Mouse (Mus musculus) thymus, adult 2 months (tissue): Measurements from ENCODE around the gene Rab24. TPM values are rescaled to one million over a fixed set of nuclear protein-coding genes. Genes with fewer than 3 reads are reported as not detected.
A peak's percentile ranks its signal among the peaks of the same experiment; 100 is the strongest.

Source experiments
- DNase-seq: peaks from one replicate; pipeline ENCODE4 v3.0.0; 2021
- H3K27ac ChIP-seq: fragments of 200-500 bp; 2 replicates; pipeline ENCODE4 v1.5.1; 2012; ENCODE audit warnings: low read length, control low read depth; ENCODE audit not compliant: control insufficient read depth, insufficient read depth
- H3K27me3 ChIP-seq: fragments of 200-500 bp; 2 replicates; pipeline ENCODE4 v1.6.1; 2012; ENCODE audit warnings: mild to moderate bottlenecking, low read length, moderate library complexity, mixed read lengths; ENCODE audit not compliant: control insufficient read depth, insufficient read depth
- H3K36me3 ChIP-seq: fragments of 200-500 bp; 2 replicates; pipeline ENCODE4 v1.6.1; 2012; ENCODE audit warnings: mild to moderate bottlenecking, low read length, moderate library complexity; ENCODE audit not compliant: control insufficient read depth, insufficient read depth
- H3K4me1 ChIP-seq: fragments of 200-500 bp; replicated peaks from 2 replicates; pipeline ENCODE4 v1.6.1; 2012; ENCODE audit warnings: low read length; ENCODE audit not compliant: control insufficient read depth, insufficient read depth
- H3K4me3 ChIP-seq: fragments of 200-500 bp; 2 replicates; pipeline ENCODE4 v1.5.1; 2012; ENCODE audit warnings: mild to moderate bottlenecking, low read length, control low read depth, moderate library complexity; ENCODE audit not compliant: control insufficient read depth, insufficient read depth
- CTCF ChIP-seq: fragments of 200-500 bp; IDR thresholded peaks from 2 replicates; pipeline ENCODE4 v1.5.1; 2012; ENCODE audit warnings: mild to moderate bottlenecking, control low read depth, low read length, moderate library complexity, borderline replicate concordance; ENCODE audit not compliant: control insufficient read depth, poor library complexity, insufficient read depth; ENCODE audit errors: extremely low read depth
- POLR2A ChIP-seq: fragments of 200-500 bp; IDR thresholded peaks from 2 replicates; pipeline ENCODE4 v1.6.1; 2012; ENCODE audit warnings: mild to moderate bottlenecking, low read length, control low read depth, moderate library complexity; ENCODE audit not compliant: control insufficient read depth, poor library complexity, insufficient read depth; ENCODE audit errors: extremely low read depth
- WGBS: fragments of 180-500 bp; shearing (Covaris S2); methylation state at CpG from one replicate; pipeline ENCODE4 v1.1.7; 2018; 5-methylcytosine and 5-hydroxymethylcytosine counted together
- polyA plus RNA-seq: library from polyadenylated mRNA; depleted of rRNA; stranded (reverse); fragments of >200 nt; gene quantifications from 2 replicates; pipeline ENCODE4 v1.2.3, GENCODE M21; 2012

Rab24 gene
- polyA plus RNA-seq, 1 experiment: 119 TPM

DNA sequence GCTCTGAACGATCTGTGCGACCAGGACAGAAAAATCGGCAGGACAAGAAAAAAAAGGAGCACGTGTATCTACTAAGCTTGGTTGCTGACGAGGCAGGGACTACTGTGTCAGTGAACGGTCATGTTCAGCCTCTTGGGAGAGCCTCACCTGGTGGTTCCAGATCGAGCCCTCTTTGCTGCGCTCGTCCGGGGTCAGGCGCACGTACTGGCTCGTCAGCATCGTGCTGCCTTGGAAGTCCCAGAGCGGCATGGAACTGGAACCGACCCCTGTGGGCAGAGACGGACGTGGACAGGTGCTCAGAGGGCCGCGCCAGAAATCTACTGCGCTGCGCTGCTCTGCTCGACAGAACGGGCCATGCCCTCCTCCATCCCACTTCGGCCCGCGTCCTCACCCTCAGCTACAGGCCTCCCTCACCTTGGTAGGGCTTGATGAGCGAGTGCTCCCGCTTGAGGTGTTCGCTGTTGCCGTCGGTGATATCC, 40.3 kb upstream of the Rab24 start:
- Histone ChIP-seq H3K4me1 (peaks cover 11% of the 10 kb centered on the region), H3K27ac (peak overlapping the region; percentile 37; the same call in 1 of the 2 replicates), H3K27me3 (no peaks in the 10 kb centered on the region), H3K36me3 (peaks cover 11% of the 10 kb centered on the region), H3K4me3 (peak overlapping the region; percentile 93)
- no peak for DNase-seq
- whole genome bisulfite sequencing: under 1% methylated on average over 32 of the region's 32 CpGs
- TF ChIP-seq CTCF: no peak
- TF ChIP-seq POLR2A: no peak

DNA sequence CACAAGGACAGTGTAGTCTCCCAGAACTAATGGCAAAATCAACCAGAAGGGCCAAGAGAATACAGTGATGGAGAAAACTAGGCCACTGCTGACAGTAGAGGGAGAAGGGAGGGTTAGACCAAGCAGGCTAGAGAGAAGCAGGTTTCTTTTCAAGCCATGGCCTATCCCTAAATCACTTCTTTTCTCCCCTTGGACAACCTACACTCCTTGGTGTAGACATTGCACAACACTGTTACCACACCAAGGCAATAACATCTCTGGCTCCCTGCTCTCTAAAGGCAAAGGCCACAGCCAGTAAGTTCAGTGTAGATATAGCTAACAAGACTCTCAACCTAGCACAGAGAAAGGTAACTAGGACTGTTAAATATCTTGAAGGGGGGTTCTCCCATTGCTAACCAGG, 39.4 kb upstream of the Rab24 start:
- no peak overlapping the region for H3K4me3 ChIP-seq
- peaks cover 11% of the 10 kb centered on the region for H3K4me1 ChIP-seq

GRCm38 (mm10) chr13:55346745-55347144, 25.0 kb upstream of the Rab24 start:
- DNase-seq: no peak
- Histone ChIP-seq H3K36me3 (peaks cover 71% of the 10 kb centered on the region), H3K27me3 (no peaks in the 10 kb centered on the region), H3K4me1 (no peaks in the 10 kb centered on the region), H3K4me3 (no peak overlapping the region), H3K27ac (no peak overlapping the region)
- TF ChIP-seq CTCF (no peak), POLR2A (no peak)
- WGBS: 85% methylated on average over 11 of the region's 11 CpGs

More for the DNA sequence above, 39.4 kb upstream of the Rab24 start:
- TF ChIP-seq CTCF: no peak
- TF ChIP-seq POLR2A: no peak
- no peak for DNase-seq
- Histone ChIP-seq H3K36me3 (peaks cover 14% of the 10 kb centered on the region), H3K27me3 (no peaks in the 10 kb centered on the region), H3K27ac (no peak overlapping the region)

DNA sequence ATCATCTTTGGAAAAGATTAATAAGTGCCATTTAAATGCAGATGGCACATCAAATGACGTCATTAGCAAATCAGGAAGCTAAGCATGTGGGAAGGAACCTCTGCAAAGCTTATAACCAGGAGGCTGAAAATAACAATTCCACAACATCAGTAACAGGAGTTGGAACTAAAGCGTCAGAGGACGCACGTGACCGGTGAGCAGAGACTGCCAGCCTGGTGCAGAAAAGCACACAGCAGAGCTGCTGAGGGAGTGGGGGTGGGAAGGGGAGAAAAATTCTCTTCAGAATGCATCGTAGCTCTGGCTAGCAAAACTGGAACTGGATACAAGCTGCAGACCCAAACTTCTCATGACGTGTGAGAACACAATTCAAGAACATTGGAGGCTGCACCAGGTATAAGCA, 22.5 kb upstream of the Rab24 start:
- Histone ChIP-seq H3K36me3 (peaks cover 47% of the 10 kb centered on the region), H3K27me3 (no peaks in the 10 kb centered on the region), H3K4me1 (no peaks in the 10 kb centered on the region; the same call in 1 of the 2 replicates), H3K4me3 (no peak overlapping the region), H3K27ac (no peak overlapping the region)
- TF ChIP-seq POLR2A (no peak), CTCF (no peak)
- 92% methylated on average over 7 of the region's 7 CpGs for WGBS
- no peak for DNase-seq

DNA sequence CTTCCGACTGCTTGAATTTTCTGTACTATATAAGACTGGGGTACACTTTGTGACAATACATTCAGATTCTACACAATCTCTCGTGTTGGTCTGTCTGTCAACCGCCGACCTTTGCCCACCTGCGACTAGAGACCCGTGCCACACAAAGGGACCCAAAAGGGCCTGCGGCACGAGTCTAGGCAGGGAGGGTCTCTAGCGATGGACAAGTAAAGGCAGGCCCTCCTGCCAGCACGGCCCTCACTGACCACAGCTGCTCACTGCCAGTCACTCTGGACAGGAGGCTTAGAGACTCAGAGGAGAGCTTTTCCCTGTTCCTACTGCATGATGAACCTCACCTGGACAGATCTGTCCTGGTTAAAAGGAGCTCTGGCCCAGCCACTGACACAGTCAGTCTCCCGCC, 20.7 kb upstream of the Rab24 start:
- H3K4me1 ChIP-seq: no peaks in the 10 kb centered on the region; the same call in 1 of the 2 replicates
- TF ChIP-seq CTCF (no peak), POLR2A (no peak)
- H3K36me3 ChIP-seq: peaks cover 29% of the 10 kb centered on the region
- no peak for DNase-seq
- no peak overlapping the region for H3K4me3 ChIP-seq
- no peak overlapping the region for H3K27ac ChIP-seq
- no peaks in the 10 kb centered on the region for H3K27me3 ChIP-seq
- WGBS: 80% methylated on average over 11 of the region's 11 CpGs

- TF ChIP-seq POLR2A (no peak), CTCF (no peak)
- Histone ChIP-seq H3K4me3 (no peak overlapping the region), H3K27ac (no peak overlapping the region), H3K27me3 (no peaks in the 10 kb centered on the region), H3K4me1 (no peaks in the 10 kb centered on the region; the same call in 1 of the 2 replicates), H3K36me3 (no peaks in the 10 kb centered on the region; the same call in 1 of the 2 replicates)
- 46% methylated on average over 2 of the region's 2 CpGs for WGBS
- no peak for DNase-seq
Measured at GRCm38 (mm10) chr13:55339259-55339658, 17.5 kb upstream of the Rab24 start.
